Mouse (Mus musculus) brain, embryonic 14.5 days (tissue): ENCODE measurements around the gene Ctc1.

Experiments used
- CTCF ChIP-seq: fragments of 200-500 bp; IDR thresholded peaks from 2 replicates; pipeline ENCODE4 v1.5.1; 2012; ENCODE audit warnings: inconsistent platforms, mild to moderate bottlenecking, moderate library complexity, borderline replicate concordance; ENCODE audit not compliant: insufficient read depth, insufficient read length; ENCODE audit errors: extremely low read depth
- POLR2A ChIP-seq: fragments of 200-500 bp; IDR thresholded peaks from 2 replicates; pipeline ENCODE4 v1.6.1; 2012; ENCODE audit warnings: mild to moderate bottlenecking, inconsistent platforms, borderline replicate concordance; ENCODE audit not compliant: poor library complexity, insufficient read depth, insufficient read length, severe bottlenecking; ENCODE audit errors: extremely low read depth

GRCm38 (mm10) chr11:69035411-69035810, 19.7 kb downstream of the Ctc1 start:
- TF ChIP-seq POLR2A (no peak), CTCF (no peak)
